Mouse (Mus musculus): ENCODE measurements around the gene Gm49369.

- TF ChIP-seq CTCF (IDR thresholded peaks at IDR 0.05; ENCODE audit: low read depth) (no peak), EP300 (IDR thresholded peaks at IDR 0.05; ENCODE audit: low read depth) (no peak)
These were observed 10.5 kb downstream of the Gm49369 start for GRCm38 (mm10) chr7:142371768-142372661.
